Mouse (Mus musculus): ENCODE measurements around the gene Hyal1. TPM values are rescaled to one million over a fixed set of nuclear protein-coding genes. Genes with fewer than 3 reads are reported as not detected.

Hyal1 gene
- polyA plus RNA-seq, 1 experiment: 3.3 TPM

- no peak overlapping the region for H3ac ChIP-seq (ENCODE audit: control insufficient read depth, insufficient read length)
- H3K4me3 ChIP-seq: no peak overlapping the region
- no peak for TF ChIP-seq USF1 (IDR thresholded peaks at IDR 0.05; ENCODE audit: low read depth)
- TF ChIP-seq MYOG (IDR thresholded peaks at IDR 0.05; ENCODE audit: control insufficient read depth in 1 of 3, insufficient read depth in 1 of 3, insufficient read length in 2 of 3, low read depth in 2 of 3): no peak
- TF ChIP-seq E2F4 (IDR thresholded peaks at IDR 0.05; ENCODE audit: insufficient read depth): no peak
- no peak for TF ChIP-seq TCF12 (IDR thresholded peaks at IDR 0.05; ENCODE audit: insufficient read depth, poor library complexity, severe bottlenecking)
- TF ChIP-seq POLR2AphosphoS2 (IDR thresholded peaks at IDR 0.05; ENCODE audit: insufficient read length, low read depth): no peak
- no peak for TF ChIP-seq POLR2A (IDR thresholded peaks at IDR 0.05; ENCODE audit: insufficient read length, low read depth)
- no peaks in the 10 kb centered on the region for H3K27me3 ChIP-seq (ENCODE audit: control insufficient read depth, insufficient read depth, insufficient read length)
- peaks cover 5% of the 10 kb centered on the region for H3K79me2 ChIP-seq (ENCODE audit: control insufficient read depth, insufficient read depth)
- H3K4me2 ChIP-seq (ENCODE audit: low read depth): peak overlapping the region; percentile 87
- no peaks in the 10 kb centered on the region for H3K36me3 ChIP-seq (ENCODE audit: control insufficient read depth, insufficient read depth)
These were observed 1.1 kb downstream of the Hyal1 start for GRCm38 (mm10) chr9:107577871-107578270.

DNA sequence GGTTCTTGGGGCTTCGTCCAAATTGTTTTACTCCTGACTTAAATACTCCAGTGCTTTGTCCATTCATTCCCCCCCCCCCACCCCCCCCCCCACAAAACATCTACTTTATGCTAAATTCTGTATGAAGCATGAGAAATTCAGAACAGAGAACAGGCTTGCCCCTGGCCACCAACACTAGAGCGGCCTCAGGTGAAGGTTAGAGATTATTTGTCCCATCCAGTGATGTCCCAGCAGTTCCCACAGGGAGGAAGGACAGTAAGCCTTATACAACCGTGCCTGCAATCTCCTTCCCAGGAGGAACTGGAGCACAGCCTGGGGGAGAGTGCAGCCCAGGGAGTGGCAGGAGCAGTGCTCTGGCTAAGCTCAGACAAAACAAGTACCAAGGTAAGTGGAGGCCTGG lies 1.9 kb downstream of the Hyal1 start, which contains the start of gene Naa80:
Gene Naa80 (plus strand): TSS at position 301 of the 400 bp plus-strand sequence.
- H3K4me3 ChIP-seq: no peak within 1 kb of the TSS
- H3K27me3 ChIP-seq (ENCODE audit: control insufficient read depth, insufficient read depth, insufficient read length): no peaks in the 10 kb centered on the region
- no peak for TF ChIP-seq USF1 (IDR thresholded peaks at IDR 0.05; ENCODE audit: low read depth)
- TF ChIP-seq POLR2A (IDR thresholded peaks at IDR 0.05; ENCODE audit: insufficient read length, low read depth): no peak
- TF ChIP-seq SRF (IDR thresholded peaks at IDR 0.05; ENCODE audit: control insufficient read depth, insufficient read length, low read depth): no peak
- no peak for TF ChIP-seq POLR2AphosphoS2 (IDR thresholded peaks at IDR 0.05; ENCODE audit: insufficient read length, low read depth)
- no peak for TF ChIP-seq MAX (IDR thresholded peaks at IDR 0.05; ENCODE audit: low read depth)
- no peak for TF ChIP-seq REST (IDR thresholded peaks at IDR 0.05; ENCODE audit: insufficient read depth, insufficient read length)
- TF ChIP-seq TCF3 (IDR thresholded peaks at IDR 0.05; ENCODE audit: insufficient read length, low read depth): no peak
- no peak for TF ChIP-seq MYOG (IDR thresholded peaks at IDR 0.05; ENCODE audit: control insufficient read depth in 1 of 3, insufficient read depth in 1 of 3, insufficient read length in 2 of 3, low read depth in 2 of 3)
- no peak for TF ChIP-seq CEBPB (IDR thresholded peaks at IDR 0.05; ENCODE audit: insufficient read depth, poor library complexity, severe bottlenecking)
- TF ChIP-seq MYOD1 (IDR thresholded peaks at IDR 0.05; ENCODE audit: control insufficient read depth in 1 of 3, insufficient read length in 2 of 3, low read depth in 2 of 3): no peak
- no peak for TF ChIP-seq E2F4 (IDR thresholded peaks at IDR 0.05; ENCODE audit: insufficient read depth)
- no peak for TF ChIP-seq TCF12 (IDR thresholded peaks at IDR 0.05; ENCODE audit: insufficient read depth, poor library complexity, severe bottlenecking)
- H3K79me2 ChIP-seq (ENCODE audit: control insufficient read depth, insufficient read depth): peaks cover 5% of the 10 kb centered on the region
- no peak within 1 kb of the TSS for H3ac ChIP-seq (ENCODE audit: control insufficient read depth, insufficient read length)
- no peaks in the 10 kb centered on the region for H3K36me3 ChIP-seq (ENCODE audit: control insufficient read depth, insufficient read depth)
- H3K4me2 ChIP-seq (ENCODE audit: low read depth): peak within 1 kb of the TSS; percentile 90

- Histone ChIP-seq H3K27me3 (ENCODE audit: control insufficient read depth, insufficient read depth, insufficient read length) (no peaks in the 10 kb centered on the region), H3K36me3 (ENCODE audit: control insufficient read depth, insufficient read depth) (no peaks in the 10 kb centered on the region), H3K4me2 (ENCODE audit: low read depth) (peak overlapping the region; percentile 90), H3ac (ENCODE audit: control insufficient read depth, insufficient read length) (no peak overlapping the region), H3K4me3 (no peak overlapping the region), H3K79me2 (ENCODE audit: control insufficient read depth, insufficient read depth) (peaks cover 5% of the 10 kb centered on the region)
- TF ChIP-seq MAX (IDR thresholded peaks at IDR 0.05; ENCODE audit: low read depth): no peak
- no peak for TF ChIP-seq MYOG (IDR thresholded peaks at IDR 0.05; ENCODE audit: control insufficient read depth in 1 of 3, insufficient read depth in 1 of 3, insufficient read length in 2 of 3, low read depth in 2 of 3)
- no peak for TF ChIP-seq POLR2A (IDR thresholded peaks at IDR 0.05; ENCODE audit: insufficient read length, low read depth)
- TF ChIP-seq TCF3 (IDR thresholded peaks at IDR 0.05; ENCODE audit: insufficient read length, low read depth): no peak
- no peak for TF ChIP-seq POLR2AphosphoS2 (IDR thresholded peaks at IDR 0.05; ENCODE audit: insufficient read length, low read depth)
- TF ChIP-seq USF1 (IDR thresholded peaks at IDR 0.05; ENCODE audit: low read depth): no peak
- TF ChIP-seq REST (IDR thresholded peaks at IDR 0.05; ENCODE audit: insufficient read depth, insufficient read length): no peak
- TF ChIP-seq E2F4 (IDR thresholded peaks at IDR 0.05; ENCODE audit: insufficient read depth): no peak
- no peak for TF ChIP-seq TCF12 (IDR thresholded peaks at IDR 0.05; ENCODE audit: insufficient read depth, poor library complexity, severe bottlenecking)
- TF ChIP-seq CEBPB (IDR thresholded peaks at IDR 0.05; ENCODE audit: insufficient read depth, poor library complexity, severe bottlenecking): no peak
- TF ChIP-seq MYOD1 (IDR thresholded peaks at IDR 0.05; ENCODE audit: control insufficient read depth in 1 of 3, insufficient read length in 2 of 3, low read depth in 2 of 3): no peak
- no peak for TF ChIP-seq SRF (IDR thresholded peaks at IDR 0.05; ENCODE audit: control insufficient read depth, insufficient read length, low read depth)
These were observed 2.5 kb downstream of the Hyal1 start for GRCm38 (mm10) chr9:107579023-107579900.

- Histone ChIP-seq H3K27me3 (ENCODE audit: control insufficient read depth, insufficient read depth, insufficient read length) (no peaks in the 10 kb centered on the region), H3K4me2 (ENCODE audit: low read depth) (peak within 1 kb of the TSS; percentile 90), H3K79me2 (ENCODE audit: control insufficient read depth, insufficient read depth) (peaks cover 5% of the 10 kb centered on the region), H3K36me3 (ENCODE audit: control insufficient read depth, insufficient read depth) (no peaks in the 10 kb centered on the region), H3K4me3 (peak within 1 kb of the TSS; percentile 79), H3ac (ENCODE audit: control insufficient read depth, insufficient read length) (peak within 1 kb of the TSS; percentile 31)
- TF ChIP-seq SRF (IDR thresholded peaks at IDR 0.05; ENCODE audit: control insufficient read depth, insufficient read length, low read depth) (peak; percentile 25), MYOD1 (IDR thresholded peaks at IDR 0.05; ENCODE audit: control insufficient read depth in 1 of 3, insufficient read length in 2 of 3, low read depth in 2 of 3) (no peak), POLR2A (IDR thresholded peaks at IDR 0.05; ENCODE audit: insufficient read length, low read depth) (peak; percentile 81), TCF12 (IDR thresholded peaks at IDR 0.05; ENCODE audit: insufficient read depth, poor library complexity, severe bottlenecking) (no peak), POLR2AphosphoS2 (IDR thresholded peaks at IDR 0.05; ENCODE audit: insufficient read length, low read depth) (peak; percentile 92)
These were observed 4.0 kb downstream of the Hyal1 start, which contains the start of gene Hyal3 for GRCm38 (mm10) chr9:107580501-107581317. Gene Hyal3, plus strand, starts transcription at chr9:107580818.
